Mouse (Mus musculus): Measurements from ENCODE around the gene Itpr1.

GRCm38 (mm10) chr6:108504717-108505116 is 291.8 kb downstream of the Itpr1 start:
- no peak for TF ChIP-seq GATA1 (IDR thresholded peaks at IDR 0.05; ENCODE audit: borderline replicate concordance, low read length)
- no peak for TF ChIP-seq TAL1 (conservative IDR thresholded peaks at IDR 0.05; ENCODE audit: low read depth, low read length)
- no peak for TF ChIP-seq POLR2AphosphoS5 (IDR thresholded peaks at IDR 0.05; ENCODE audit: insufficient replicate concordance, low read depth, low read length)
- no peak for TF ChIP-seq CTCF (IDR thresholded peaks at IDR 0.05; ENCODE audit: low read depth, low read length)
